ENCODE assay signal across 12 mouse cellular contexts in the genomic region with DNA sequence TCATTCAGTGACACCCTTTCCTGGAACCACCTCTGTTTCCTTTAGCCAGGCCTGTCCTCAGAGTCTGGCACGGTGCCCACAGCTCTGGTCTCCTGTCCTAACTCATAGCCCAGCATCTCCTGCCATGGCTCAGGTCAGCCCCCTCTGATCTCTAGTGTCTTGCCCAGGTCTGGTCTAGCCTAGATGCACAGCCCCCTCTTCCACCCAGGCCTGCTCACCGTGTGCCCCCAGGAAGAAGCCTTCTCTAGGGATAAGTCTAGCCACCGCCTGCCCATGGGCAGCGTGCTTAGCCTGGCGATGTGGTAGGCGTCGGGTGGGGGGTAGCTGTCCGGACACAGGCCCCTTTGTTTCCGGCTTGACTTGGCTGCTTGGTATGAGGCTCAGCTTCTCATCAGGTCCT. TPM values are rescaled to one million over a fixed set of nuclear protein-coding genes. Genes with fewer than 3 reads are reported as not detected.
DNase-seq lines count a peak whose midpoint lies in the region; ATAC-seq and TF ChIP-seq lines count a peak whose summit lies in the region.
"Had no signal": no experiment of that assay in that cellular context is flagged by ENCODE, and none has a peak within 500 bp of the region (broad histone marks: within the 10 kb centered on the region; RNA-seq: fewer than 3 reads in every experiment).

No protein-coding gene starts in this region.

- no peaks in the 10 kb centered on the region for H3K27me3 ChIP-seq in forebrain, postnatal 0 days (ENCODE audit: insufficient read depth, low read length)
- H3K27me3 ChIP-seq in forebrain, embryonic 13.5 days, result no peaks in the 10 kb centered on the region
- H3K27me3 ChIP-seq in midbrain, embryonic 14.5 days (ENCODE audit: control insufficient read depth, insufficient read depth, low read length), result no peaks in the 10 kb centered on the region
- H3K27me3 ChIP-seq: limb, embryonic 15.5 days had no signal

- ATAC-seq in forebrain, postnatal 0 days, result peak; percentile 75
- no peak for ATAC-seq in forebrain, embryonic 13.5 days
- no peak for ATAC-seq in midbrain, embryonic 14.5 days (ENCODE audit: low FRiP score, low TSS enrichment)

- no peak for TF ChIP-seq POLR2A in cortical plate, adult 2 months (IDR thresholded peaks at IDR 0.05; ENCODE audit: extremely low read depth, insufficient read depth, low read length)

- H3K9me3 ChIP-seq in forebrain, postnatal 0 days (ENCODE audit: low read length), result no peaks in the 10 kb centered on the region
- H3K9me3 ChIP-seq in forebrain, embryonic 13.5 days (replicated peaks), result no peaks in the 10 kb centered on the region
- no peaks in the 10 kb centered on the region for H3K9me3 ChIP-seq in midbrain, embryonic 14.5 days (ENCODE audit: control insufficient read depth, low read length)
- H3K9me3 ChIP-seq: limb, embryonic 15.5 days had no signal

- H3K36me3 ChIP-seq in forebrain, postnatal 0 days (ENCODE audit: insufficient read depth), result peaks cover 5% of the 10 kb centered on the region; the same call in 1 of the 2 replicates
- peaks cover 5% of the 10 kb centered on the region; the same call in 1 of the 2 replicates for H3K36me3 ChIP-seq in forebrain, embryonic 13.5 days (ENCODE audit: poor library complexity, severe bottlenecking)
- H3K36me3 ChIP-seq in midbrain, embryonic 14.5 days (ENCODE audit: control insufficient read depth, insufficient read depth, low read length), result no peaks in the 10 kb centered on the region

- no peak overlapping the region for H3K9ac ChIP-seq in forebrain, postnatal 0 days
- H3K9ac ChIP-seq in forebrain, embryonic 13.5 days, result no peak overlapping the region
- no peak overlapping the region for H3K9ac ChIP-seq in midbrain, embryonic 14.5 days (replicated peaks; ENCODE audit: low read length)
- H3K9ac ChIP-seq: limb, embryonic 15.5 days had no signal

- DNase-seq in forebrain, postnatal 0 days, result no peak
- peak; percentile 31 for DNase-seq in lung, postnatal 36 days
- no peak for DNase-seq in lung, adult 18-20 months
- DNase-seq in midbrain, embryonic 14.5 days, result peak; percentile 36
- DNase-seq in urinary bladder, postnatal 14 days (ENCODE audit: low spot score), result no peak
- DNase-seq in yolk sac, embryonic 10.5 days (ENCODE audit: low spot score), result no peak
- DNase-seq: heart, adult 18-20 months; thymus, adult 2 months had no signal

- H3K4me2 ChIP-seq in forebrain, postnatal 0 days (ENCODE audit: low read depth), result no peak overlapping the region
- no peak overlapping the region for H3K4me2 ChIP-seq in forebrain, embryonic 13.5 days
- no peak overlapping the region for H3K4me2 ChIP-seq in midbrain, embryonic 14.5 days (ENCODE audit: low read length)
- H3K4me2 ChIP-seq: limb, embryonic 15.5 days had no signal

- H3K4me3 ChIP-seq in forebrain, postnatal 0 days (ENCODE audit: low read depth, low read length), result no peak overlapping the region
- no peak overlapping the region for H3K4me3 ChIP-seq in forebrain, embryonic 13.5 days
- no peak overlapping the region for H3K4me3 ChIP-seq in cortical plate, adult 2 months (ENCODE audit: insufficient read depth, low read length)
- H3K4me3 ChIP-seq in midbrain, embryonic 14.5 days (replicated peaks; ENCODE audit: low read depth, low read length), result no peak overlapping the region
- H3K4me3 ChIP-seq: limb, embryonic 15.5 days had no signal

- no peak overlapping the region for H3K27ac ChIP-seq in forebrain, postnatal 0 days (ENCODE audit: low read depth, low read length)
- no peak overlapping the region for H3K27ac ChIP-seq in forebrain, embryonic 13.5 days
- H3K27ac ChIP-seq in cortical plate, adult 2 months (ENCODE audit: insufficient read depth, low read length), result peak overlapping the region; percentile 90
- no peak overlapping the region; the same call in 1 of the 2 replicates for H3K27ac ChIP-seq in midbrain, embryonic 14.5 days (replicated peaks; ENCODE audit: low read depth, low read length)
- H3K27ac ChIP-seq: limb, embryonic 15.5 days had no signal

- TF ChIP-seq CTCF in forebrain, postnatal 0 days (IDR thresholded peaks at IDR 0.05; ENCODE audit: low read depth), result no peak
- no peak for TF ChIP-seq CTCF in cortical plate, adult 2 months (IDR thresholded peaks at IDR 0.05; ENCODE audit: extremely low read depth, insufficient read depth, low read length)

- no peaks in the 10 kb centered on the region for H3K4me1 ChIP-seq in forebrain, postnatal 0 days (ENCODE audit: insufficient read depth)
- 0 out of 2 replicates have a peak, but pooled peaks cover 8% of the 10 kb centered on the region for H3K4me1 ChIP-seq in forebrain, embryonic 13.5 days
- H3K4me1 ChIP-seq in cortical plate, adult 2 months (ENCODE audit: control insufficient read depth, insufficient read depth, low read length), result 0 out of 2 replicates have a peak, but pooled peaks cover 2% of the 10 kb centered on the region
- H3K4me1 ChIP-seq in midbrain, embryonic 14.5 days (ENCODE audit: control insufficient read depth, insufficient read depth, low read length), result peaks cover 2% of the 10 kb centered on the region; the same call in 1 of the 2 replicates

- 61% methylated on average over 9 of the region's 9 CpGs for WGBS in forebrain, postnatal 0 days
- WGBS in forebrain, embryonic 13.5 days, result 83% methylated on average over 9 of the region's 9 CpGs
- 71% methylated on average over 9 of the region's 9 CpGs for WGBS in midbrain, embryonic 14.5 days

RNA-seq across cellular contexts. Expression of a gene that starts 17.2 kb away (rescaled TPM):
- total RNA-seq in forebrain, postnatal 0 days (2014; rRNA removed), result 3.4 and 7.7 TPM in 2 replicates
- polyA plus RNA-seq in forebrain, postnatal 0 days (2015; fragmentation: Nextera tagmentation; extraction: Ambion mirVana), result 0.94 and 1.5 TPM in 2 replicates
- 1.2 and 2.1 TPM in 2 replicates for polyA plus RNA-seq in forebrain, embryonic 13.5 days (2015; fragmentation: Nextera tagmentation; extraction: Ambion mirVana)
- polyA plus RNA-seq in cortical plate, adult 2 months (2012; rRNA removed), result 1.4 and 2.1 TPM in 2 replicates
- 3.0 TPM in 2 replicates for polyA plus RNA-seq in midbrain, embryonic 14.5 days (2014; fragmentation: Nextera tagmentation; extraction: Ambion mirVana)
- total RNA-seq: megakaryocyte, adult 5-6 weeks had no signal

RNA-seq across cellular contexts. Expression of a gene that starts 20.8 kb away (rescaled TPM):
- 30.6 and 35.0 TPM in 2 replicates for total RNA-seq in forebrain, postnatal 0 days (2014; rRNA removed)
- polyA plus RNA-seq in forebrain, postnatal 0 days (2015; fragmentation: Nextera tagmentation; extraction: Ambion mirVana), result 18.7 and 33.7 TPM in 2 replicates
- 7.8 and 7.9 TPM in 2 replicates for polyA plus RNA-seq in forebrain, embryonic 13.5 days (2015; fragmentation: Nextera tagmentation; extraction: Ambion mirVana)
- polyA plus RNA-seq in cortical plate, adult 2 months (2012; rRNA removed), result 50.6 and 56.0 TPM in 2 replicates
- polyA plus RNA-seq in midbrain, embryonic 14.5 days (2014; fragmentation: Nextera tagmentation; extraction: Ambion mirVana), result 18.4 and 26.4 TPM in 2 replicates

RNA-seq across cellular contexts. Expression of a gene that starts 28.1 kb away (rescaled TPM):
- 179 and 192 TPM in 2 replicates for total RNA-seq in forebrain, postnatal 0 days (2014; rRNA removed)
- 89.0 and 90.6 TPM in 2 replicates for polyA plus RNA-seq in forebrain, postnatal 0 days (2015; fragmentation: Nextera tagmentation; extraction: Ambion mirVana)
- polyA plus RNA-seq in forebrain, embryonic 13.5 days (2015; fragmentation: Nextera tagmentation; extraction: Ambion mirVana), result 28.7 and 32.0 TPM in 2 replicates
- 119 and 122 TPM in 2 replicates for polyA plus RNA-seq in cortical plate, adult 2 months (2012; rRNA removed)
- 78.1 and 94.2 TPM in 2 replicates for polyA plus RNA-seq in midbrain, embryonic 14.5 days (2014; fragmentation: Nextera tagmentation; extraction: Ambion mirVana)
- total RNA-seq: megakaryocyte, adult 5-6 weeks had no signal

RNA-seq across cellular contexts. Expression of a gene that starts 32.0 kb away (rescaled TPM):
- total RNA-seq in forebrain, postnatal 0 days (2014; rRNA removed), result 557 and 600 TPM in 2 replicates
- 599 and 626 TPM in 2 replicates for polyA plus RNA-seq in forebrain, postnatal 0 days (2015; fragmentation: Nextera tagmentation; extraction: Ambion mirVana)
- polyA plus RNA-seq in forebrain, embryonic 13.5 days (2015; fragmentation: Nextera tagmentation; extraction: Ambion mirVana), result 333 and 349 TPM in 2 replicates
- 800 and 801 TPM in 2 replicates for polyA plus RNA-seq in cortical plate, adult 2 months (2012; rRNA removed)
- 528 and 640 TPM in 2 replicates for polyA plus RNA-seq in midbrain, embryonic 14.5 days (2014; fragmentation: Nextera tagmentation; extraction: Ambion mirVana)

RNA-seq across cellular contexts. Expression of a gene that starts 36.7 kb away (rescaled TPM):
- 21.6 and 22.3 TPM in 2 replicates for total RNA-seq in forebrain, postnatal 0 days (2014; rRNA removed)
- 16.7 and 17.4 TPM in 2 replicates for polyA plus RNA-seq in forebrain, postnatal 0 days (2015; fragmentation: Nextera tagmentation; extraction: Ambion mirVana)
- 27.3 and 28.5 TPM in 2 replicates for polyA plus RNA-seq in forebrain, embryonic 13.5 days (2015; fragmentation: Nextera tagmentation; extraction: Ambion mirVana)
- polyA plus RNA-seq in cortical plate, adult 2 months (2012; rRNA removed), result 13.8 and 14.4 TPM in 2 replicates
- 20.6 and 26.1 TPM in 2 replicates for polyA plus RNA-seq in midbrain, embryonic 14.5 days (2014; fragmentation: Nextera tagmentation; extraction: Ambion mirVana)

Comparison
In these comparisons a context has a peak if more than half of its experiments do, and no peak if none do; other contexts are left out.
1. DNase-seq: peak in lung, postnatal 36 days (single experiment) and midbrain, embryonic 14.5 days (single experiment); none in forebrain, postnatal 0 days (single experiment), lung, adult 18-20 months (0 of 2), urinary bladder, postnatal 14 days (single experiment) and yolk sac, embryonic 10.5 days (single experiment).